ENCODE assay signal across 22 mouse cellular contexts in genomic region chr1:180352258-180352657, GRCm38 (mm10). TPM values are rescaled to one million over a fixed set of nuclear protein-coding genes. Genes with fewer than 3 reads are reported as not detected.
DNase-seq lines count a peak whose midpoint lies in the region.
"Had no signal": no experiment of that assay in that cellular context is flagged by ENCODE, and none has a peak within 500 bp of the region (broad histone marks: within the 10 kb centered on the region; RNA-seq: fewer than 3 reads in every experiment).

No protein-coding gene starts in this region.

- H3K27me3 ChIP-seq in splenic B cell, adult 2 months (ENCODE audit: control insufficient read depth, insufficient read depth, low read length, poor library complexity, severe bottlenecking), result no peaks in the 10 kb centered on the region
- H3K27me3 ChIP-seq: embryonic facial prominence, embryonic 13.5 days; forebrain, embryonic 12.5 days; forebrain, embryonic 15.5 days; heart, embryonic 13.5 days had no signal

- DNase-seq in adrenal gland, adult 2 months, result peak; percentile 56
- no peak for DNase-seq in adrenal gland, postnatal 10 days
- peak; percentile 75 for DNase-seq in ovary, adult 18-20 months (ENCODE audit: low spot score)
- no peak for DNase-seq in ovary, postnatal 10 days (ENCODE audit: low spot score)
- DNase-seq in NIH3T3 (ENCODE audit: low read depth), result peak; percentile 18
- peak; percentile 71 for DNase-seq in splenic B cell, adult 2 months (ENCODE audit: low read depth, low spot score)
- DNase-seq in right cerebral cortex, postnatal 4 days, result no peak
- DNase-seq in thymus, postnatal 0 days (ENCODE audit: low spot score), result no peak
- DNase-seq: cerebellum, adult 11 months; cerebellum, adult 8-10 months; cerebellum, postnatal 36 days; embryo, embryonic 11 days; gastrocnemius, postnatal 36 days; heart, adult 2 months; heart, postnatal 14 days; heart, postnatal 4 days had no signal

- H3K36me3 ChIP-seq in splenic B cell, adult 2 months (ENCODE audit: control insufficient read depth, insufficient read depth, low read length, poor library complexity, severe bottlenecking), result no peaks in the 10 kb centered on the region; the same call in 1 of the 2 replicates
- H3K36me3 ChIP-seq: embryonic facial prominence, embryonic 10.5 days; embryonic facial prominence, embryonic 13.5 days; forebrain, embryonic 12.5 days; forebrain, embryonic 15.5 days; heart, embryonic 10.5 days; heart, embryonic 13.5 days had no signal

RNA-seq across cellular contexts. Expression of gene Itpkb, which starts 22.0 kb away (rescaled TPM):
- total RNA-seq in adrenal gland, adult 2 months (2021), result 10 to 100 TPM; 45.6 to 76.4 TPM
- 22.6 and 25.3 TPM in 2 replicates for polyA plus RNA-seq in adrenal gland, adult 2 months (2012; rRNA removed)
- 10 to 100 TPM; 59.2 to 73.0 TPM for total RNA-seq in adrenal gland, postnatal 10 days (2021)
- 12.4 and 17.6 TPM in 2 replicates for polyA plus RNA-seq in thymus, postnatal 0 days (2015; fragmentation: Nextera tagmentation; extraction: Ambion mirVana)

Comparison
In these comparisons a context has a peak if more than half of its experiments do, and no peak if none do; other contexts are left out.
1. DNase-seq: peak in adrenal gland, adult 2 months (single experiment), ovary, adult 18-20 months (single experiment), NIH3T3 (single experiment) and splenic B cell, adult 2 months (single experiment); none in adrenal gland, postnatal 10 days (single experiment), ovary, postnatal 10 days (single experiment), right cerebral cortex, postnatal 4 days (single experiment) and thymus, postnatal 0 days (single experiment).